Mouse (Mus musculus): Measurements from ENCODE around the gene Gm36210. TPM values are rescaled to one million over a fixed set of nuclear protein-coding genes. Genes with fewer than 3 reads are reported as not detected.

Gm36210 gene
- polyA plus RNA-seq, 1 experiment from 2014 or later: not detected

GRCm38 (mm10) chr7:4942673-4943072, 36.4 kb upstream of the Gm36210 start:
- ATAC-seq (no peak), DNase-seq (no peak)
- peaks cover 2% of the 10 kb centered on the region; the same call in 1 of the 2 replicates for H3K4me1 ChIP-seq (ENCODE audit: insufficient read depth)
- H3K36me3 ChIP-seq (replicated peaks; ENCODE audit: insufficient read depth, low read length): no peaks in the 10 kb centered on the region
- no peak overlapping the region for H3K27ac ChIP-seq (ENCODE audit: low read depth)
- 34% methylated on average over 5 of the region's 5 CpGs for WGBS (ENCODE audit: insufficient replicate concordance)
- H3K27me3 ChIP-seq (ENCODE audit: insufficient read depth, low read length): no peaks in the 10 kb centered on the region
- H3K9me3 ChIP-seq (ENCODE audit: low read length): no peaks in the 10 kb centered on the region
- no peak overlapping the region for H3K4me2 ChIP-seq (ENCODE audit: low read depth, low read length)
- no peak for TF ChIP-seq EP300 (IDR thresholded peaks at IDR 0.05; ENCODE audit: low read depth)
- no peak for TF ChIP-seq CTCF (IDR thresholded peaks at IDR 0.05; ENCODE audit: low read depth)
- H3K4me3 ChIP-seq (ENCODE audit: low read depth, low read length): no peak overlapping the region
- H3K9ac ChIP-seq (replicated peaks): no peak overlapping the region

GRCm38 (mm10) chr7:4940068-4940479, 33.8 kb upstream of the Gm36210 start:
- peak; percentile 87 for DNase-seq
- Histone ChIP-seq H3K9ac (replicated peaks) (no peak overlapping the region), H3K4me3 (ENCODE audit: low read depth, low read length) (no peak overlapping the region), H3K9me3 (ENCODE audit: low read length) (no peaks in the 10 kb centered on the region), H3K27me3 (ENCODE audit: insufficient read depth, low read length) (no peaks in the 10 kb centered on the region), H3K36me3 (replicated peaks; ENCODE audit: insufficient read depth, low read length) (no peaks in the 10 kb centered on the region), H3K4me2 (ENCODE audit: low read depth, low read length) (no peak overlapping the region), H3K27ac (ENCODE audit: low read depth) (no peak overlapping the region), H3K4me1 (ENCODE audit: insufficient read depth) (peaks cover 2% of the 10 kb centered on the region; the same call in 1 of the 2 replicates)
- TF ChIP-seq EP300 (IDR thresholded peaks at IDR 0.05; ENCODE audit: low read depth) (no peak), CTCF (IDR thresholded peaks at IDR 0.05; ENCODE audit: low read depth) (peak; percentile 94)
- 18% methylated on average over 9 of the region's 9 CpGs for WGBS (ENCODE audit: insufficient replicate concordance)
- peak; percentile 73 for ATAC-seq

GRCm38 (mm10) chr7:4938456-4938855, 32.1 kb upstream of the Gm36210 start:
- Histone ChIP-seq H3K4me2 (ENCODE audit: low read depth, low read length) (no peak overlapping the region), H3K9ac (replicated peaks) (no peak overlapping the region), H3K27ac (ENCODE audit: low read depth) (no peak overlapping the region), H3K4me3 (ENCODE audit: low read depth, low read length) (no peak overlapping the region), H3K27me3 (ENCODE audit: insufficient read depth, low read length) (no peaks in the 10 kb centered on the region), H3K4me1 (ENCODE audit: insufficient read depth) (peaks cover 2% of the 10 kb centered on the region; the same call in 1 of the 2 replicates), H3K9me3 (ENCODE audit: low read length) (no peaks in the 10 kb centered on the region), H3K36me3 (replicated peaks; ENCODE audit: insufficient read depth, low read length) (no peaks in the 10 kb centered on the region)
- ATAC-seq (no peak), DNase-seq (peak; percentile 81)
- WGBS (ENCODE audit: insufficient replicate concordance): 49% methylated on average over 2 of the region's 2 CpGs
- peak; percentile 95 for TF ChIP-seq CTCF (IDR thresholded peaks at IDR 0.05; ENCODE audit: low read depth)
- no peak for TF ChIP-seq EP300 (IDR thresholded peaks at IDR 0.05; ENCODE audit: low read depth)

GRCm38 (mm10) chr7:4937392-4937791, 31.1 kb upstream of the Gm36210 start:
- Histone ChIP-seq H3K4me1 (ENCODE audit: insufficient read depth) (no peaks in the 10 kb centered on the region), H3K27ac (ENCODE audit: low read depth) (no peak overlapping the region), H3K4me2 (ENCODE audit: low read depth, low read length) (no peak overlapping the region), H3K4me3 (ENCODE audit: low read depth, low read length) (no peak overlapping the region), H3K27me3 (ENCODE audit: insufficient read depth, low read length) (no peaks in the 10 kb centered on the region), H3K9me3 (ENCODE audit: low read length) (no peaks in the 10 kb centered on the region), H3K36me3 (replicated peaks; ENCODE audit: insufficient read depth, low read length) (no peaks in the 10 kb centered on the region), H3K9ac (replicated peaks) (no peak overlapping the region)
- no peak for TF ChIP-seq CTCF (IDR thresholded peaks at IDR 0.05; ENCODE audit: low read depth)
- TF ChIP-seq EP300 (IDR thresholded peaks at IDR 0.05; ENCODE audit: low read depth): no peak
- 57% methylated on average over 10 of the region's 11 CpGs for WGBS (ENCODE audit: insufficient replicate concordance)
- DNase-seq (no peak), ATAC-seq (no peak)

GRCm38 (mm10) chr7:4936832-4937231, 30.5 kb upstream of the Gm36210 start:
- H3K4me3 ChIP-seq (ENCODE audit: low read depth, low read length): no peak overlapping the region
- no peaks in the 10 kb centered on the region for H3K9me3 ChIP-seq (ENCODE audit: low read length)
- ATAC-seq (no peak), DNase-seq (no peak)
- no peaks in the 10 kb centered on the region for H3K27me3 ChIP-seq (ENCODE audit: insufficient read depth, low read length)
- H3K4me1 ChIP-seq (ENCODE audit: insufficient read depth): no peaks in the 10 kb centered on the region
- H3K4me2 ChIP-seq (ENCODE audit: low read depth, low read length): no peak overlapping the region
- no peak overlapping the region for H3K9ac ChIP-seq (replicated peaks)
- TF ChIP-seq EP300 (IDR thresholded peaks at IDR 0.05; ENCODE audit: low read depth) (no peak), CTCF (IDR thresholded peaks at IDR 0.05; ENCODE audit: low read depth) (no peak)
- 63% methylated on average over 10 of the region's 10 CpGs for WGBS (ENCODE audit: insufficient replicate concordance)
- no peak overlapping the region for H3K27ac ChIP-seq (ENCODE audit: low read depth)
- no peaks in the 10 kb centered on the region for H3K36me3 ChIP-seq (replicated peaks; ENCODE audit: insufficient read depth, low read length)

GRCm38 (mm10) chr7:4934160-4934914, 28.0 kb upstream of the Gm36210 start:
- H3K9ac ChIP-seq (replicated peaks): no peak overlapping the region
- H3K4me2 ChIP-seq (ENCODE audit: low read depth, low read length): no peak overlapping the region
- 69% methylated on average over 4 of the region's 4 CpGs for WGBS (ENCODE audit: insufficient replicate concordance)
- H3K9me3 ChIP-seq (ENCODE audit: low read length): no peaks in the 10 kb centered on the region
- DNase-seq: no peak
- no peak overlapping the region for H3K27ac ChIP-seq (ENCODE audit: low read depth)
- H3K36me3 ChIP-seq (replicated peaks; ENCODE audit: insufficient read depth, low read length): no peaks in the 10 kb centered on the region
- H3K4me3 ChIP-seq (ENCODE audit: low read depth, low read length): no peak overlapping the region
- ATAC-seq: no peak
- TF ChIP-seq CTCF (IDR thresholded peaks at IDR 0.05; ENCODE audit: low read depth): peak; percentile 31
- no peak for TF ChIP-seq EP300 (IDR thresholded peaks at IDR 0.05; ENCODE audit: low read depth)
- H3K4me1 ChIP-seq (ENCODE audit: insufficient read depth): no peaks in the 10 kb centered on the region
- no peaks in the 10 kb centered on the region for H3K27me3 ChIP-seq (ENCODE audit: insufficient read depth, low read length)

All from liver, postnatal 0 days (tissue).